Mouse (Mus musculus) stomach, postnatal 0 days (tissue): Measurements from ENCODE around the gene Gm16253.

Source experiments
- CTCF ChIP-seq: IDR thresholded peaks from 2 replicates; pipeline ENCODE4 v1.5.1; 2016; ENCODE audit warnings: antibody characterized with exemption, low read depth, mild to moderate bottlenecking, moderate library complexity
- EP300 ChIP-seq: optimal IDR thresholded peaks from 2 replicates; pipeline ENCODE3; 2016; ENCODE audit warnings: antibody characterized with exemption

- TF ChIP-seq CTCF (peak; percentile 44; the same call in 1 of the 2 replicates), EP300 (no peak)
Observed at GRCm38 (mm10) chr3:96583386-96583785, 6.6 kb downstream of the Gm16253 start.
